Mouse (Mus musculus) intestine, embryonic 15.5 days (tissue): ENCODE measurements at regions not wholly inside any gene's neighbourhood (a gene's known extent, or its start where the extent isn't known, plus 50 kb on each side); places are given as distances from the start of the nearest gene placed in this dataset.
A peak's percentile ranks its signal among the peaks of the same experiment; 100 is the strongest.

Source experiments
- ATAC-seq: fragments of 200-750 bp; cut with Nextera tagmentation; 2 replicates; pipeline ENCODE4 v1.8.0; 2017; ENCODE audit warnings: moderate TSS enrichment, moderate library complexity
- H3K27ac ChIP-seq: fragments of 300-500 bp; sonication (generic); 2 replicates; pipeline ENCODE4 v1.5.1; 2015; ENCODE audit warnings: mild to moderate bottlenecking, inconsistent platforms
- H3K27me3 ChIP-seq: fragments of 300-500 bp; sonication (generic); replicated peaks from 2 replicates; pipeline ENCODE4 v1.6.1; 2015; ENCODE audit warnings: inconsistent platforms
- H3K36me3 ChIP-seq: fragments of 300-500 bp; sonication (generic); 2 replicates; pipeline ENCODE4 v1.6.1; 2015; ENCODE audit warnings: inconsistent platforms
- H3K4me1 ChIP-seq: fragments of 300-500 bp; sonication (generic); replicated peaks from 2 replicates; pipeline ENCODE4 v1.6.1; 2015; ENCODE audit warnings: inconsistent platforms
- H3K4me2 ChIP-seq: fragments of 300-500 bp; sonication (generic); replicated peaks from 2 replicates; pipeline ENCODE4 v1.6.1; 2015; ENCODE audit warnings: mild to moderate bottlenecking, inconsistent platforms
- H3K4me3 ChIP-seq: fragments of 300-500 bp; sonication (generic); replicated peaks from 2 replicates; pipeline ENCODE4 v1.5.1; 2015; ENCODE audit warnings: inconsistent platforms
- H3K9ac ChIP-seq: fragments of 300-500 bp; sonication (generic); 2 replicates; pipeline ENCODE4 v1.6.1; 2015; ENCODE audit warnings: inconsistent platforms
- H3K9me3 ChIP-seq: fragments of 300-500 bp; sonication (generic); 2 replicates; pipeline ENCODE4 v1.6.1; 2016; ENCODE audit warnings: inconsistent platforms
- WGBS: fragments of 180-500 bp; shearing (Covaris S2); methylation state at CpG from one replicate; pipeline ENCODE4 v1.1.7; 2015; 5-methylcytosine and 5-hydroxymethylcytosine counted together

GRCm38 (mm10) chr1:136761467-136761866 is 136.8 kb downstream of the Zfp281 start:
- no peaks in the 10 kb centered on the region for H3K36me3 ChIP-seq
- no peaks in the 10 kb centered on the region for H3K27me3 ChIP-seq
- no peak overlapping the region for H3K27ac ChIP-seq
- H3K9me3 ChIP-seq, result no peaks in the 10 kb centered on the region
- no peak overlapping the region for H3K4me2 ChIP-seq
- no peak for ATAC-seq
- H3K4me3 ChIP-seq, result no peak overlapping the region
- no peaks in the 10 kb centered on the region for H3K4me1 ChIP-seq
- H3K9ac ChIP-seq, result no peak overlapping the region
- WGBS, result 83% methylated on average over 4 of the region's 4 CpGs

DNA sequence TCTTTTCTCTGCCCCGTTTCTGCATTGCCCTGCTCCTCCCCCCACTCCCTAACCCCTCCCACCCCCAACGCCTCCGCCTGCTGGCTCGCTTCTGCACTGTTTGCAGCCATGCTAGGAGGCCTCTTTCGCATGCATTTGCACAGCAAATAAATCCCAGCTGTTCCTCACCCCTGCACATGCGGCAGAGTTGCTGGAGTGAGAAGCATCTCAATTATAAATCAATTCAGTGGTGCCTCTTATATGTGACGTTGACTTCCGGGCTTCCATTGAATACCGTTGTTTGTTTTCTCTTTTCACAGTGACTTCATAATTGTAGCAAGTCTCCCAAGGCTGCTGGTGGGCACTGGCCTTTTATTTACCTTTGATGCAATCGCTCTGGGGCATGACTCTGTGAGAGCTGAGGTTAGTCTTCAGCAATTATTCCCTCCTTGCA is 144.3 kb downstream of the Zfp281 start:
- no peaks in the 10 kb centered on the region for H3K36me3 ChIP-seq
- no peak overlapping the region for H3K9ac ChIP-seq
- H3K4me3 ChIP-seq, result no peak overlapping the region
- peak overlapping the region; percentile 51; the same call in 1 of the 2 replicates for H3K27ac ChIP-seq
- peak overlapping the region; percentile 47 for H3K4me2 ChIP-seq
- H3K4me1 ChIP-seq, result peaks cover 3% of the 10 kb centered on the region; the same call in 1 of the 2 replicates
- ATAC-seq, result peak; percentile 88
- no peaks in the 10 kb centered on the region for H3K9me3 ChIP-seq
- no peaks in the 10 kb centered on the region for H3K27me3 ChIP-seq
- 1% methylated on average over 10 of the region's 10 CpGs for WGBS

DNA sequence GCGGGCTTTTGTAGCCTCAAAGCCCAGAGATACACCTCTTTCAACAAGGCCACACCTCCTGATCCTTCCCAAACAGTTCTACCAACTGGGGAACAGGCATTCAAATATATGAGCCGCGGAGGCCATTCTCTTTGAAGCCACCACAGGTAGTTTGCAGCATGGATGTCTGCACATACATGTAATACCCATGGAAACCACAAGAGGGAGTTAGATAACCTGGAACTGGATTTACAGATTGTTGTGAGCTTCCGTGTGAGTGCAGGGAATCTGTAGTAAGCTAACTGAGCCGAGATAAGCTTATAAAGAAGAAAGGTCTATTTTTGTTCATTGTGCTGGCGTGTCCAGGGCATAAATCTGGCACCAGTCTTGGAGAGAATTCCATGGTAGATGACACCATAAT is 149.0 kb downstream of the Zfp281 start:
- no peaks in the 10 kb centered on the region for H3K27me3 ChIP-seq
- no peak overlapping the region for H3K27ac ChIP-seq
- WGBS, result 92% methylated on average over 6 of the region's 6 CpGs
- H3K4me3 ChIP-seq, result no peak overlapping the region
- no peak for ATAC-seq
- H3K36me3 ChIP-seq, result no peaks in the 10 kb centered on the region
- H3K9ac ChIP-seq, result no peak overlapping the region
- H3K9me3 ChIP-seq, result no peaks in the 10 kb centered on the region
- no peaks in the 10 kb centered on the region for H3K4me1 ChIP-seq
- no peak overlapping the region for H3K4me2 ChIP-seq

GRCm38 (mm10) chr1:136776211-136776610 is 151.5 kb downstream of the Zfp281 start:
- 68% methylated on average over 17 of the region's 17 CpGs for WGBS
- Histone ChIP-seq H3K4me3 (no peak overlapping the region), H3K9me3 (no peaks in the 10 kb centered on the region), H3K36me3 (no peaks in the 10 kb centered on the region), H3K27me3 (no peaks in the 10 kb centered on the region), H3K4me1 (no peaks in the 10 kb centered on the region), H3K27ac (no peak overlapping the region), H3K4me2 (no peak overlapping the region), H3K9ac (no peak overlapping the region)
- no peak for ATAC-seq

DNA sequence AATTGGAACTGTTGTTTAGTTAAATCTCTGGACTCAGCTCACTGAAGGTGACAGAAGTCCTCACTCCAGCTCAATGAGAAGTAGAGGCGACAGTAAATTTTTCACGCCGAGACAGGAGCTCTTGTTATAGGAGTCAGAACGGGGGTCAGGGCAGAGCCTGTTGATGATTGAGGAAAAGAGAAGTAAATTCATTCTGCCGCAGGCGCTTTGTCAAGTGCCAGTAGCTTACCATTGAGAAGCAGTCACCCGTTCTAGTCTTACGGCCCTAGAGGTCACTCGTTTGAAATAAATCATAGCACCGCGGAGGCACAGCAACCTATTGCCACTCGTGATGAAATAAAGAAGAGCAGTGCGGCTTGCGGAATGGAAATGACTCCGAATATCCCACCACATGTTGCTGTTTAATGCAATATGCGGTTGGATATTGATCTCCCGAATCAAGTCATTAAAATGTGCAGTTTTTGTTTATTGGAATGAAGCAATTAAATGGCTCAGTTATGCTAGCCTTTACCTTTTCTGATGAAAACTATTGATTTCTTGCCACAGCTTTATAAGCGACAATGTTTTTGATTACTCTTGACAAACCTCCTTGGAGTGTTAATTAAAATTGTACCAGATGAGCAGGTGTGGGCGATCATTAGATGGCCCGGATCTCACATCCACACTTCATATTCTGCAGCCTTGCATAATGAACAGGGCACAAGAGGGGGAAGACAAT is 152.7 kb downstream of the Zfp281 start:
- Histone ChIP-seq H3K27ac (no peak overlapping the region), H3K36me3 (no peaks in the 10 kb centered on the region), H3K9me3 (no peaks in the 10 kb centered on the region), H3K4me1 (peaks cover 9% of the 10 kb centered on the region; the same call in 1 of the 2 replicates), H3K9ac (no peak overlapping the region), H3K27me3 (no peaks in the 10 kb centered on the region), H3K4me2 (no peak overlapping the region), H3K4me3 (no peak overlapping the region)
- 56% methylated on average over 20 of the region's 20 CpGs for WGBS
- no peak for ATAC-seq

- no peaks in the 10 kb centered on the region for H3K27me3 ChIP-seq
- no peaks in the 10 kb centered on the region for H3K36me3 ChIP-seq
- H3K4me3 ChIP-seq, result no peak overlapping the region
- no peak overlapping the region for H3K27ac ChIP-seq
- H3K4me2 ChIP-seq, result no peak overlapping the region
- ATAC-seq, result no peak
- H3K4me1 ChIP-seq, result peaks cover 12% of the 10 kb centered on the region
- H3K9me3 ChIP-seq, result no peaks in the 10 kb centered on the region
- 93% methylated on average over 8 of the region's 8 CpGs for WGBS
- no peak overlapping the region for H3K9ac ChIP-seq
Observed at GRCm38 (mm10) chr1:136779384-136779783, 154.7 kb downstream of the Zfp281 start.

GRCm38 (mm10) chr1:136781561-136782025 is 156.9 kb downstream of the Zfp281 start:
- Histone ChIP-seq H3K9me3 (no peaks in the 10 kb centered on the region), H3K4me3 (peak overlapping the region; percentile 27), H3K9ac (no peak overlapping the region; the same call in 1 of the 2 replicates), H3K27ac (peak overlapping the region; percentile 17; the same call in 1 of the 2 replicates), H3K27me3 (no peaks in the 10 kb centered on the region), H3K4me1 (peaks cover 12% of the 10 kb centered on the region), H3K4me2 (peak overlapping the region; percentile 58), H3K36me3 (no peaks in the 10 kb centered on the region)
- 0 out of 2 replicates have a peak, but pooled peaks have one; percentile 31 for ATAC-seq
- 30% methylated on average over 18 of the region's 18 CpGs for WGBS

DNA sequence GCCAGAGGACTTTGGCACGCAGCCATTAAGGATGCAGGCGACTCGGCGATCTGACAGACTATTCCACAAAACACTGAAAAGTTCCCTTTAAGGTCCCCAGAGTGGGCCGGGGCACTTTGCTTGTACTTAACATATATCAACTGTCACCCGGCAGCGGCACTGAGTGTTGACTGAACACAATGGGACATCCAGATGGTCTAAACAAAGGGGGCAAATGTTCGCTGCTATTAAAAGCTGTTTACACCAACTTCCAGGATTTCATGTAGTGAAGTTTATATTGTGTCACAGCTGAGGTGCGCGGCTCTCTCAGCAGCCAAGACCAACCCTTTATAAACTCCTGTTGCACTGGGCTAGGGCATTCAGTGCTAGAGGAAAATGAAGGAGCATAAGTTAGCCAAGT is 157.6 kb downstream of the Zfp281 start:
- Histone ChIP-seq H3K4me3 (peak overlapping the region; percentile 27; the same call in 1 of the 2 replicates), H3K36me3 (no peaks in the 10 kb centered on the region), H3K4me1 (peaks cover 12% of the 10 kb centered on the region), H3K27me3 (no peaks in the 10 kb centered on the region), H3K9me3 (no peaks in the 10 kb centered on the region), H3K9ac (no peak overlapping the region), H3K27ac (0 out of 2 replicates have a peak overlapping the region, but pooled peaks have one; percentile 17), H3K4me2 (peak overlapping the region; percentile 58)
- WGBS, result 18% methylated on average over 10 of the region's 10 CpGs
- no peak for ATAC-seq

DNA sequence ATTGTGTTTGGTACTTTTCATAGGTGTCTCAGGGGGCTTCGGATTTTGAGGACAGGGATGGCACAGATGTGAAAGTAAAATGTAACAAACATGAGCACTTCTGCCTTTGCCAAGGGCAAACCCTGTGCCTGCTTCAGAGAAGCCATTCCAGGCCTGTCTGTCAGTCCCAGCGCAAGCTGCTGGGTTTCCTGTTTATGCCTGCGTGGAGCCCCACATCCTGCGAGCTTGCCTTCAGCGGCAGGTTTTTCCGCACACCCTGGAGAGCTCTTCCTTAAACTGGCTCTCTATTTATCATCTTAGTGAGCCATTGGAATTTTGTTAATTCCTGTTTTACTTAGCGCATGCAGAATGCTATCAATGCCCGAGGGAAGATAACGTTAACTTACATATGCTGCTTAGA is 159.5 kb downstream of the Zfp281 start:
- ATAC-seq, result no peak
- H3K27ac ChIP-seq, result no peak overlapping the region
- H3K9me3 ChIP-seq, result no peaks in the 10 kb centered on the region
- 38% methylated on average over 9 of the region's 9 CpGs for WGBS
- H3K4me3 ChIP-seq, result no peak overlapping the region
- no peaks in the 10 kb centered on the region for H3K27me3 ChIP-seq
- no peak overlapping the region for H3K4me2 ChIP-seq
- H3K4me1 ChIP-seq, result peaks cover 12% of the 10 kb centered on the region
- H3K9ac ChIP-seq, result no peak overlapping the region
- no peaks in the 10 kb centered on the region for H3K36me3 ChIP-seq

DNA sequence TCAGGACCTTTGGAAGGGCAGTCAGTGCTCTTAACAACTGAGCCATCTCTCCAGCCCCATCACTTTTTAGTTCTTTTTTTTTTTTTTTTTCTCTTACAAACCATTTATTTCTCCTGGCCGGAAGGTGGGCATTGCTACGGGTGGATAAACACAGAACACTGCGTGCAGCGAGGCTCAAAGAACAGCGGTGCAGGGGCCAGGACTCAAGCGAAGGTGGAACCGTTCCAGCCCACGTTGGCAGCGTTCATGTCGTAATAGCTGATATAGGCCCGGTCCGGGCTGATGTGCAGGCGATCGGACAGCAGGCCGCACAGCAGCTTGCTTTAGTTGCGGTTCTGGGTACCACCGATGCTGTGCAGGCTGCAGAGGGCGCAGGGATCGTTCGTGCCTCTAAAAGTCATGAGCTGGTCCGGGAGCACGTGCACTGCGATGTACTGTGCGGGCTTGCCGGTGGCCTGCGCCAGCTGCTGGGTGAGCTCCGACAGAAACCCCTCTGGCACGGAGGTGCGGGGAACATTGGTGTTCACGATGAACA is 164.3 kb downstream of the Zfp281 start:
- Histone ChIP-seq H3K4me3 (no peak overlapping the region), H3K27ac (no peak overlapping the region), H3K9ac (no peak overlapping the region), H3K27me3 (no peaks in the 10 kb centered on the region), H3K4me1 (no peaks in the 10 kb centered on the region; the same call in 1 of the 2 replicates), H3K4me2 (no peak overlapping the region), H3K9me3 (no peaks in the 10 kb centered on the region), H3K36me3 (no peaks in the 10 kb centered on the region)
- 71% methylated on average over 30 of the region's 30 CpGs for WGBS
- no peak for ATAC-seq

DNA sequence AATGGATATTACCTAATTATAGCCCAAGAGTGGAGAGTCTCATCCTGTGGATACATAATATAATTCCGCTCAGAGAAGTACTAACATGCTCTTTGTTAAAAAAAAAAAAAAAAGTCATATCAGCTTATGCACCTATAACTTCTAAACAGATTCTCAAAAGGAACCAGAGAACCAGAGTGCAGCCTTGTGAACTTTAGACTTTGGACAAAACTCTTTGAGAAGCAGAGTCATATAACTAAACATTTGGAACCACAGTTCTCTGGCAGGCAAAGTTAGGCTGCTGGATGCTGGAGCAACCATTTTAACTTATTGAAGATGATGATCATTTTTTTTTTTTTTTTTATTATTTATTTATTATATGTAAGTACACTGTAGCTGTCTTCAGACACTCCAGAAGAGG is 166.9 kb downstream of the Zfp281 start:
- no peak for ATAC-seq
- H3K9me3 ChIP-seq, result no peaks in the 10 kb centered on the region
- no peak overlapping the region for H3K4me2 ChIP-seq
- H3K36me3 ChIP-seq, result no peaks in the 10 kb centered on the region
- WGBS, result 75% methylated on average over 1 of the region's 1 CpGs
- H3K4me3 ChIP-seq, result no peak overlapping the region
- no peaks in the 10 kb centered on the region for H3K27me3 ChIP-seq
- H3K9ac ChIP-seq, result no peak overlapping the region
- H3K4me1 ChIP-seq, result no peaks in the 10 kb centered on the region
- H3K27ac ChIP-seq, result no peak overlapping the region
